Mouse (Mus musculus): ENCODE data around the gene Lrba.

DNA sequence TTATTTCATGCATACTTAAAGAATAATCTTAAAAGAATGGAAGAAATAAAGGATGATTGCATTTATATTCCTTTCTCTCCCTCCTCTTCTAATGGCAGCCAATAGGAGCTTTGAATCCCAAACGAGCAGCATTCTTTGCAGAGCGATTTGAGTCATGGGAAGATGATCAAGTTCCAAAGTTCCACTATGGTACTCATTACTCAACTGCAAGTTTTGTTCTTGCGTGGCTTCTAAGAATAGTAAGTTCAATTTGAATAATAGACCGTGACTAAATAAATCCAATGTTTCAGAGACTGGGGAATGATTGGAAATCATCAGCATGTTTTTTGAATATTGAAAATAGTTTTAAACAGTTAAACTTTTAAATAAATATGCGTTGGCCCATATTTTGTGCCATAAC is 416.9 kb downstream of the Lrba start:
- TF ChIP-seq EP300 (IDR thresholded peaks at IDR 0.05; ENCODE audit: low read depth) (no peak), CTCF (IDR thresholded peaks at IDR 0.05; ENCODE audit: low read depth) (no peak)
